9 mouse cellular contexts compared by ENCODE assay signal in genomic region chr7:27167475-27168094, GRCm38 (mm10). TPM values are rescaled to one million over a fixed set of nuclear protein-coding genes. Genes with fewer than 3 reads are reported as not detected.
DNase-seq lines count a peak whose midpoint lies in the region; ATAC-seq and TF ChIP-seq lines count a peak whose summit lies in the region.
"Had no signal": no experiment of that assay in that cellular context is flagged by ENCODE, and none has a peak within 500 bp of the region (broad histone marks: within the 10 kb centered on the region; RNA-seq: fewer than 3 reads in every experiment).

No protein-coding gene starts in this region.

- H3K4me1 ChIP-seq in heart, embryonic 14.5 days (ENCODE audit: control insufficient read depth in 2 of 2, insufficient read depth in 2 of 2, low read length in 2 of 2): peaks cover 20 to 40% of the 10 kb centered on the region in 2 experiments
- H3K4me1 ChIP-seq in cortical plate, adult 2 months (ENCODE audit: control insufficient read depth, insufficient read depth, low read length): peaks cover 9% of the 10 kb centered on the region; the same call in 1 of the 2 replicates
- H3K4me1 ChIP-seq in hindbrain, embryonic 15.5 days (replicated peaks): peaks cover 39% of the 10 kb centered on the region
- H3K4me1 ChIP-seq in midbrain, embryonic 13.5 days (replicated peaks): peaks cover 43% of the 10 kb centered on the region

- peak overlapping the region; percentile 95 to 98 for H3K27ac ChIP-seq in heart, embryonic 14.5 days (replicated peaks in 1 of 2; ENCODE audit: control insufficient read depth in 1 of 2, insufficient read depth in 1 of 2, low read depth in 2 of 2, low read length in 2 of 2)
- H3K27ac ChIP-seq in cortical plate, adult 2 months (ENCODE audit: insufficient read depth, low read length): peak overlapping the region; percentile 58
- H3K27ac ChIP-seq in hindbrain, embryonic 15.5 days (replicated peaks): peak overlapping the region; percentile 98
- peak overlapping the region; percentile 99 for H3K27ac ChIP-seq in midbrain, embryonic 13.5 days

- H3K4me2 ChIP-seq in heart, embryonic 14.5 days (ENCODE audit: low read length): peak overlapping the region; percentile 83
- peak overlapping the region; percentile 76 for H3K4me2 ChIP-seq in hindbrain, embryonic 15.5 days
- peak overlapping the region; percentile 86 for H3K4me2 ChIP-seq in midbrain, embryonic 13.5 days (replicated peaks)

- peak overlapping the region; percentile 87 for H3K9ac ChIP-seq in heart, embryonic 14.5 days (ENCODE audit: low read length)
- peak overlapping the region; percentile 81 for H3K9ac ChIP-seq in hindbrain, embryonic 15.5 days
- H3K9ac ChIP-seq in midbrain, embryonic 13.5 days (replicated peaks): peak overlapping the region; percentile 88

- no peak for TF ChIP-seq CTCF in cortical plate, adult 2 months (IDR thresholded peaks at IDR 0.05; ENCODE audit: extremely low read depth, insufficient read depth, low read length)

- no peaks in the 10 kb centered on the region for H3K9me3 ChIP-seq in heart, embryonic 14.5 days (ENCODE audit: control insufficient read depth, low read length)
- H3K9me3 ChIP-seq in hindbrain, embryonic 15.5 days: no peaks in the 10 kb centered on the region
- H3K9me3 ChIP-seq in midbrain, embryonic 13.5 days: no peaks in the 10 kb centered on the region

- no peak for TF ChIP-seq POLR2A in cortical plate, adult 2 months (IDR thresholded peaks at IDR 0.05; ENCODE audit: extremely low read depth, insufficient read depth, low read length)

- 69% methylated on average over 11 of the region's 11 CpGs for WGBS in heart, embryonic 14.5 days
- 75% methylated on average over 11 of the region's 11 CpGs for WGBS in hindbrain, embryonic 15.5 days
- 76% methylated on average over 11 of the region's 11 CpGs for WGBS in midbrain, embryonic 13.5 days

- DNase-seq in heart, postnatal 25 days (ENCODE audit: low spot score): no peak
- DNase-seq in gastrocnemius, postnatal 36 days: no peak
- DNase-seq in embryo, embryonic 10.5 days (ENCODE audit: low spot score): no peak
- DNase-seq in adrenal gland, adult 18-20 months (ENCODE audit: low spot score in 2 of 2): no peak

- ATAC-seq in heart, embryonic 14.5 days (ENCODE audit: insufficient number of reproducible peaks, insufficient read depth, low FRiP score, low read depth): no peak
- no peak for ATAC-seq in hindbrain, embryonic 15.5 days (ENCODE audit: low FRiP score, low read depth)
- ATAC-seq in midbrain, embryonic 13.5 days: peak; percentile 2; the same call in 1 of the 2 replicates

- intact Hi-C loops in heart, postnatal 25 days (cut with DNase I): no loop called here
- intact Hi-C loops in gastrocnemius, postnatal 36 days (cut with DNase I): no loop called here

- no peaks in the 10 kb centered on the region for H3K27me3 ChIP-seq in heart, embryonic 14.5 days (ENCODE audit: control insufficient read depth, insufficient read depth, low read length)
- no peaks in the 10 kb centered on the region for H3K27me3 ChIP-seq in hindbrain, embryonic 15.5 days
- no peaks in the 10 kb centered on the region for H3K27me3 ChIP-seq in midbrain, embryonic 13.5 days
- H3K27me3 ChIP-seq: Patski had no signal

- H3K4me3 ChIP-seq in heart, embryonic 14.5 days (ENCODE audit: control insufficient read depth in 1 of 2, insufficient read depth in 1 of 2, low read depth in 1 of 2, low read length in 2 of 2): peak overlapping the region; percentile 77
- H3K4me3 ChIP-seq in cortical plate, adult 2 months (ENCODE audit: insufficient read depth, low read length): peak overlapping the region; percentile 97
- H3K4me3 ChIP-seq in hindbrain, embryonic 15.5 days: peak overlapping the region; percentile 78
- peak overlapping the region; percentile 77 for H3K4me3 ChIP-seq in midbrain, embryonic 13.5 days (replicated peaks)

- peaks cover 47% of the 10 kb centered on the region for H3K36me3 ChIP-seq in heart, embryonic 14.5 days (ENCODE audit: control insufficient read depth, insufficient read depth, low read length)
- peaks cover 18% of the 10 kb centered on the region for H3K36me3 ChIP-seq in hindbrain, embryonic 15.5 days
- peaks cover 36% of the 10 kb centered on the region for H3K36me3 ChIP-seq in midbrain, embryonic 13.5 days

RNA-seq across cellular contexts. Expression of gene Egln2, which starts 1.0 kb away (rescaled TPM):
- 26.7 and 31.2 TPM in 2 replicates for polyA plus RNA-seq in heart, embryonic 14.5 days (2014; fragmentation: Nextera tagmentation; extraction: Ambion mirVana)
- total RNA-seq in heart, postnatal 25 days (2021): 10 to 100 TPM; 60.6 to 61.7 TPM
- polyA plus RNA-seq in cortical plate, adult 2 months (2012; rRNA removed): 111 and 112 TPM in 2 replicates
- polyA plus RNA-seq in hindbrain, embryonic 15.5 days (2015; fragmentation: Nextera tagmentation; extraction: Ambion mirVana): 96.4 and 107 TPM in 2 replicates
- 87.0 and 101 TPM in 2 replicates for polyA plus RNA-seq in midbrain, embryonic 13.5 days (2015; fragmentation: Nextera tagmentation; extraction: Ambion mirVana)
- total RNA-seq in gastrocnemius, postnatal 36 days (2021): 100 to 1,000 TPM in 1 of 2 experiments, 10 to 100 TPM in 1; 99.1 to 112 TPM
- total RNA-seq in adrenal gland, adult 18-20 months (2021): 100 to 1,000 TPM in 1 of 2 experiments, 10 to 100 TPM in 1; 76.0 to 106 TPM

RNA-seq across cellular contexts. Expression of gene Rab4b, which starts 11.1 kb away (rescaled TPM):
- polyA plus RNA-seq in heart, embryonic 14.5 days (2014; fragmentation: Nextera tagmentation; extraction: Ambion mirVana): 42.4 and 43.4 TPM in 2 replicates
- 10 to 100 TPM; 12.0 to 13.7 TPM for total RNA-seq in heart, postnatal 25 days (2021)
- 150 and 154 TPM in 2 replicates for polyA plus RNA-seq in cortical plate, adult 2 months (2012; rRNA removed)
- 102 and 111 TPM in 2 replicates for polyA plus RNA-seq in hindbrain, embryonic 15.5 days (2015; fragmentation: Nextera tagmentation; extraction: Ambion mirVana)
- 104 and 110 TPM in 2 replicates for polyA plus RNA-seq in midbrain, embryonic 13.5 days (2015; fragmentation: Nextera tagmentation; extraction: Ambion mirVana)
- 1 to 10 TPM; 8.5 to 9.3 TPM for total RNA-seq in gastrocnemius, postnatal 36 days (2021)
- 10 to 100 TPM; 42.9 to 65.1 TPM for total RNA-seq in adrenal gland, adult 18-20 months (2021)

RNA-seq across cellular contexts. Expression of gene Gm21983, which starts 13.3 kb away (rescaled TPM):
- polyA plus RNA-seq in heart, embryonic 14.5 days (2014; fragmentation: Nextera tagmentation; extraction: Ambion mirVana): not detected in 2 replicates
- total RNA-seq in heart, postnatal 25 days (2021): not detected
- polyA plus RNA-seq in cortical plate, adult 2 months (2012; rRNA removed): not detected in 2 replicates
- polyA plus RNA-seq in hindbrain, embryonic 15.5 days (2015; fragmentation: Nextera tagmentation; extraction: Ambion mirVana): 0.39 and 1.1 TPM in 2 replicates
- polyA plus RNA-seq in midbrain, embryonic 13.5 days (2015; fragmentation: Nextera tagmentation; extraction: Ambion mirVana): 0.36 TPM in 1 of 2 replicates, not detected in the other
- not detected for total RNA-seq in gastrocnemius, postnatal 36 days (2021)
- not detected for total RNA-seq in adrenal gland, adult 18-20 months (2021)
- polyA plus RNA-seq: Patski had no signal

RNA-seq across cellular contexts. Expression of gene Mia, which starts 13.4 kb away (rescaled TPM):
- polyA plus RNA-seq in heart, embryonic 14.5 days (2014; fragmentation: Nextera tagmentation; extraction: Ambion mirVana): 0.53 and 1.3 TPM in 2 replicates
- total RNA-seq in heart, postnatal 25 days (2021): not detected
- 4.8 and 7.7 TPM in 2 replicates for polyA plus RNA-seq in cortical plate, adult 2 months (2012; rRNA removed)
- 23.9 and 26.6 TPM in 2 replicates for polyA plus RNA-seq in hindbrain, embryonic 15.5 days (2015; fragmentation: Nextera tagmentation; extraction: Ambion mirVana)
- 3.6 and 5.1 TPM in 2 replicates for polyA plus RNA-seq in midbrain, embryonic 13.5 days (2015; fragmentation: Nextera tagmentation; extraction: Ambion mirVana)
- total RNA-seq in gastrocnemius, postnatal 36 days (2021): under 1 TPM; 0.57 to 0.69 TPM
- total RNA-seq in adrenal gland, adult 18-20 months (2021): under 1 TPM in 1 of 2 experiments, not detected in 1; 0.60 TPM
- polyA plus RNA-seq: Patski had no signal

RNA-seq across cellular contexts. Expression of gene Cyp2t4, which starts 14.1 kb away (rescaled TPM):
- 0.22 TPM in 1 of 2 replicates, not detected in the other for polyA plus RNA-seq in heart, embryonic 14.5 days (2014; fragmentation: Nextera tagmentation; extraction: Ambion mirVana)
- not detected for total RNA-seq in heart, postnatal 25 days (2021)
- not detected in 2 replicates for polyA plus RNA-seq in cortical plate, adult 2 months (2012; rRNA removed)
- polyA plus RNA-seq in hindbrain, embryonic 15.5 days (2015; fragmentation: Nextera tagmentation; extraction: Ambion mirVana): 0.14 and 0.29 TPM in 2 replicates
- polyA plus RNA-seq in midbrain, embryonic 13.5 days (2015; fragmentation: Nextera tagmentation; extraction: Ambion mirVana): 0.22 TPM in 1 of 2 replicates, not detected in the other
- not detected for total RNA-seq in gastrocnemius, postnatal 36 days (2021)
- not detected for total RNA-seq in adrenal gland, adult 18-20 months (2021)
